Mouse (Mus musculus): Measurements from ENCODE around the gene Zdbf2.

Zdbf2 gene

GRCm38 (mm10) chr1:63272741-63273338 lies at the start of gene Zdbf2:
Gene Zdbf2 (plus strand): TSS chr1:63273265.
- DNase-seq = no peak

DNA sequence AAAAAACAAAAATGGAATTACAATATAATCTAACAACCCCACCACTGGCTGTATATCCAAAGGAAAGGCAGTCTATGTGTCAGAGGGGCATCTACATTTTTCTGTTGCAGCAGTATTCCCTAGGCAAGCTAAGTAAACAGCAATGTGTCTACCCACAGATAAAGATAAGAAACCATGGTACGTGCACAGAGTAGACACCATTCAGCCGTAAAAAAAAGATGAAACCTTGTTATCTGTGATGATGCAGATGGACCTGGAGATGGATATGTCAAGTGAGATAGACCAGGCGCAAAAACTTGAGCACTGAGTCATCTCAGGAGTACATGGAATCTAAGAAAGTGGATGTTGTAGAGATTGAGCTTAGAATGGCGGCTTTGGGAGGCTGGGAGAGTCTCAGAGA lies 48.1 kb upstream of the Zdbf2 start:
- no peak for DNase-seq

DNA sequence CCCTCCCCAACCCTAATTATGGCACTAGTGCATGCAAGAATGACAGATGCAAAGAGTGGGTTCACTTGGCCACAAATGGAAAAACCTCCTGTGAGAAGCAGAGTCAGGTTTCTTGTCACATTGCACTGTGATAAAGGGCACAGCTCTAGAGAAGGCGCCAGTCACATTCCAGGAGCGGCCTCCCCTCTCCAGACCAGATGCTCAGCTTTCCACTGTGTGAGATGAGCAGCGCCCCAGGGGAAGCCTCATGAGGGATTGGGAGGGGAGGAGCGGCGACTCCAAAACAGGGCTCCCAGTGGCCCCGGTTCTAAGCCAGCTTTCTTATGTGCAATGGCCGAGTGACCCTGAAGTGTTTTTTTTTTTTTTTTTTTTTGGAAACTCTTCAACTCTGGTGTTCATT lies 47.2 kb upstream of the Zdbf2 start:
- no peak for DNase-seq

GRCm38 (mm10) chr1:63227241-63227640 lies 45.8 kb upstream of the Zdbf2 start:
- DNase-seq = no peak

DNA sequence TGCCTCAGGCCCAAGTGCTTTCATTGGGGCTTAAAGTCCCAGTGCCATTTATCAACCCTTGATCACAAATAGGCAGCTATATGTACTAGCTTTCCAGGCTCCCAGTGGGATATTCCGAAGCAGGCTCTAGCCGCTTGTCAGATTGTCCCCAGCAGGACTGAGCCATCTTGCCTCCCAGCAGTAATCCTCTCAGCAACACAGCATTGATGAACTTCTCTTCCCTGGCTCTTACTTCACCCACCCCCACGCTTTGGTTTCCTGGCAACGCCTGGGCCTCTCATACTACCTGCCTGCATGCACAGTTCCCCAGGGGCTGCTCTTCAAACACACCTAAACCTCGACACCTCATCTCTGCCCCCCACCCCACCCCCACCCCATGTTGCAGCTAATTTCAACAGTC lies 35.7 kb upstream of the Zdbf2 start:
- DNase-seq = no peak

GRCm38 (mm10) chr1:63239305-63239704 lies 33.8 kb upstream of the Zdbf2 start:
- no peak for DNase-seq

DNA sequence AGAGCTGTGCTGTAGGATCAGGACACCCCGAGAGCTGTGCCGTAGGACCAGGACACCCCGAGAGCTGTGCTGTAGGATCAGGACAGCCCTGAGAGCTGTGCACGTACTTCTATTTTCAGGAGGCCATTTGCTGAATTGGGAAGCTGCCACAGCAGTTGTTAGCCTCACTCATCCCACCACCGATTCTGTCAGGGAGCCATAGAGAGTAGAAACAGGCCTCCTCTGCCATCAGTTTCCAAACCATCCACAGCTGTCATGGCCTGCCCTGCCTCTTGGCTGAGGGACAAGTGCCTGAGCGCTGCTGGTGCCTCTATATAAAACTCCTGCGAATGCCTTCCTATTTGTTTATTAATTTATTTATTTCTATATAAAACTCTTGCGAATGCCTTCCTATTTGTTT lies 33.3 kb upstream of the Zdbf2 start:
- DNase-seq = no peak

GRCm38 (mm10) chr1:63243854-63244253 lies 29.2 kb upstream of the Zdbf2 start:
- no peak for DNase-seq

GRCm38 (mm10) chr1:63246862-63247521 lies 26.1 kb upstream of the Zdbf2 start:
- DNase-seq = no peak

DNA sequence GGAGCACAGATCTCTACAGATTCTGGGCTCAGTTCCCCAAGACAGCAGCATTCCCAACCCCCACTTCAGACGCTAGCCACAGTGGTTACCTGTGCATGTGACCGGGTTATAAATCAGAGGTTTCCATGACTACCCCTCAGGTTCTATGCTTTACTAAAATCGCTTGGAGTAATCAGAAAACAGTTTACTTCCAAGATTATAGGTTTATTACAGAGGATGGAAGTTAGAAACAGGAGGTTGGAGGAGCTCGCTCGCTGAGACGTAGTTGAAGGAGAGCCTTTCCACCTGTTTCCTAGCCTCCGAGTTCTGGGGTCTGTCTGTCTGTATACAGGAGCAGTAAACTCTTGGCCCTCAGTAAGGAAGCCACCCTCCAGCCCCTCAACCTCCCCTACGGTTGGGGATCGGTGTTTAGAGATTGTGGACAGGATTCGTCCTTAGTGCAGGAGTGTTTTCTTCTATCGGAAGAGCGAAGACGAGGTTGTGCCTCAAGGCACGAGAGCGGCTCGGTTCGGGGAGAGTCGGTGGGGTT lies 25.2 kb upstream of the Zdbf2 start:
- no peak for DNase-seq

DNA sequence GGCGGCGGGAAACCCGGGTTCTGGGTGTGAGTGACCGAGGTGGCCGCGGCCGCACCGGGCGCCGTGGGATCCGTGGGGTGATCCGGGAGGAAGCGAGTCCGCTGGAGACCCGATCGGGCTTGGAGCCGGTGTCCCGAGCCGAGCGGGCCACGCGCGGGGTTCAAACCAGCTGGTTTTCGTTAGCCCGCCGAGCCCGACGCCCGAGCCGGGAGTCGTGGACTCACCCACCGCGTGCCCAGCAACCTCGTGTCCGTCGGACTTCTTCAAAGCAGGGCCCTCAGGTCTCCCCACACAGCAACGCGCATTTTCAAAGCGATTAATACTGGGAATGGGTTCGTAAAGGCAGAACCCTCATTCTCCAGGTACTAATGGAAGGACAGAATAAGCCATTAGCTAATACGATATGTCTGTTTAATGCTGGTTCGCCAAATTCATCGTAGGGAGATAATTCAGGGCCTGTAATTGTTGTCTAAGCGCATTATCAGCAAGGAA lies 24.7 kb upstream of the Zdbf2 start:
- no peak for DNase-seq

DNA sequence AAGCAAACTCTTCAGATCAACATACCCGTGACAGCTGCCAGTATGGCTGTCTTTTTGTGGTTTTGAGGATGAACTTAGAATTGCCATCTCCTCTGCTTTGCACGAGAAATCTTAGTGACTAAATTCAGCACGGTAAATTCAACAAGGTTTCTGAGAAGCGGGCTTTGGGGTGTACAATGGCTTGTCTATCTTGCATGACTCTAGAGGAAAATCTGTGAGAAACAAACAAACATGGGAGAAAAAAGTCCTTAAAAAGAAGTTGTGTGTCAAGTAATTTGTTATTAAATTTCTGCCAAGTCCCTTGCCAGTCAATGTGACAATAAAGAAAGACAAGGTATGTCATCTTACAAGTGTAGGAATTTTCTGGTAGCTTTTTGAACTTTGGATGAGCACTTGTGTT lies 23.8 kb upstream of the Zdbf2 start:
- DNase-seq = no peak

DNA sequence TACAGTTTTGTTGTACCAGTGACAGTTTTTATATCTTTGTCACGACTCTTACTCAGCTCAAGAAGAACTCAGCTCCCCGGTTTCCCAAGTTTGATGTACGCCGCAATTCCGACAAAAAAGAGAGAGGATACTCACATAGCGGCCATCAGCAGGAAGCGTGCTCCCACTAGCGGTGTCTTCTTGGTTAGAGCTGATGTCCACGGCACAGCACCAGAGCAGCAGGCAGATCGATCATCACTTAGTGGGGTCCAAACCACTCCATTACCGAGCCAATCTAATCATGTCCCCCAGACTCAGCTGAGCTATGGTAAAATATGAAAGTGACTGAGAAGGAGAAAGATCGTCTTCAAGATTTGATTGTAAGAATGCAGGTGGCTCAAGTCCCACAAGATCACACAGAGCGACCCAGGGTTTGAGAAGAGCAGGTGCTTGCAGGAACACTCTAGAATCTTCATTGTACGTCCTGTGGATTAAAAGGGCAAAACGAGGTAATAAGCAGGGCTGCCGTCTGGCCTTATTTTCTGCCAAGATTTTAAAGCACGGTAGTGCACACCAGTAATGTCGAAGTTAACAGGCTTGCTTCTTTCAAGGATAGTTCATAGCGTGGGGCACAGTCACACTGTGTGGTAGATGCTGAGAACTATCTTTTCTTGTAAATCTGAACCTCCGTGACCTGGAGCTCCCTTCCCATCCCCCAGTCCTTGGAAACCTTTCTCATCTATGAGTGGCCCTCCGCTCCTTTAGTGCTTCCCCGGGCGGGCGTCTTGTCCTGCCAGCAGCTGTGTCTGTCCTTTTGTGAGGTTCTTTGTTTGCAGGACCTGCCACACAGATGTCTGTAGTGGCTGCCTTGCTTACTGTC lies 20.5 kb upstream of the Zdbf2 start:
- no peak for DNase-seq

GRCm38 (mm10) chr1:63253291-63253690 lies 19.8 kb upstream of the Zdbf2 start:
- no peak for DNase-seq

DNA sequence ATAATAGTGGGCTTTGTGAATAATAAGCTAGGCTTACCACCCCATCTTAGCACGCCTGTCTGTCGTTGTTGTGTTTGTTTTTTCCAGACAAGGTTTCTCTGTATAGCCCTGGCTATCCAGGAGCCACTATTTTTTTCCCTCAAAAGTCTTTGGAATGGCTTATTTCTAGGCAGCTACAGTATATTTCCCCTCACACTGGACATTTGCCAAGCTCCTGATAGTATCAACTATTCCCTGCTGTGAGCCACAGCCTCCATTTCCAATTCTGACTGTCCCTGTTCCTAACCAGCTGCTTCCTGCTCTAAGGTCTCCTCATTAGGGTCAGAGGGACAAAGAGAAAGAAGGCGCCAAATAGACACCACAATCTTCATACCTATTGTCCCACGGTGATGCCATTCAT lies 18.0 kb upstream of the Zdbf2 start:
- no peak for DNase-seq

DNA sequence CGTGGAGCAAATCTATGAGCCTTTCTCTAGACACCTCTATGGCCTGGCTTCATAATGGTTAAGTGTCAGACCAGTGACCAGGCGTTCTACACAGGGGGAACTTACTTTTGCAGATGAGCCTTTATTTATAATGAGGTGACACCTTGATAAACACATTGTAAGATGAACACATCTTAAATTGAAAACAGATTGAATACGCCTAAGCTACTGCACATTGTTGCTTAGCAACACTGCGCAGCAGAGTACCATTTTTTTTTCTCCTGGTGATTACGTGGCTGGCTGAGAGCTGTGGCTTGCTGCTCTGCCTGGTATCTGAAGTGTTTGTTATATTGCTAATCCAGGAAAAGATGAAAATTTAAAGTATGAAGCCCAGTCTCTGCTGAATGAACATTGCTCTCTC lies 17.0 kb upstream of the Zdbf2 start:
- no peak for DNase-seq

GRCm38 (mm10) chr1:63258501-63258900 lies 14.6 kb upstream of the Zdbf2 start:
- DNase-seq = no peak

DNA sequence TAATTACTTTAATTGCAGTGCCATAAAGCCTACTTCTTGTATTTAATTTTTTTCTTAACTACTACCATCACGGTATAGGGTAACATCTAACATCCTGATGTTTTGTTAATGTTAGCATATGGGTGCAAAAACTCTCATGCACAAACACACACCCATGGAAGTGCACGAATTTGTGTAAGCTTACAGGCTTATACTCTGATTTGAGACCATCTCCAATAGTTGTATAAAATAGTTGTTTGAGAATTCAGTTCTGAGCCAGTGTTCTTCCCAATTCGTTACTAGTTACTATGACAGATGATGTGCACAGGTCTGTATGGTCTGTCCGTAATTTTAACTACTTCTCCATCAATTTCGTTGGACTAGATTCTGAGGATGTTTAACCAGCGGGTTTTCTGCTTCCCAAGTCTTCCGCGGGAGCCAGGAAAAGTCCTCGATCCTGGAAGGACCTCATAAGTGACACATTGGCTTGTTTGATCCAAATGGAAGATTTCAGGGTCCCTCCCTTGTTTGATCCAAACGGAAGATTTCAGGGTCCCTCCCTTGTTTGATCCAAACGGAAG lies 13.7 kb upstream of the Zdbf2 start:
- DNase-seq = no peak

DNA sequence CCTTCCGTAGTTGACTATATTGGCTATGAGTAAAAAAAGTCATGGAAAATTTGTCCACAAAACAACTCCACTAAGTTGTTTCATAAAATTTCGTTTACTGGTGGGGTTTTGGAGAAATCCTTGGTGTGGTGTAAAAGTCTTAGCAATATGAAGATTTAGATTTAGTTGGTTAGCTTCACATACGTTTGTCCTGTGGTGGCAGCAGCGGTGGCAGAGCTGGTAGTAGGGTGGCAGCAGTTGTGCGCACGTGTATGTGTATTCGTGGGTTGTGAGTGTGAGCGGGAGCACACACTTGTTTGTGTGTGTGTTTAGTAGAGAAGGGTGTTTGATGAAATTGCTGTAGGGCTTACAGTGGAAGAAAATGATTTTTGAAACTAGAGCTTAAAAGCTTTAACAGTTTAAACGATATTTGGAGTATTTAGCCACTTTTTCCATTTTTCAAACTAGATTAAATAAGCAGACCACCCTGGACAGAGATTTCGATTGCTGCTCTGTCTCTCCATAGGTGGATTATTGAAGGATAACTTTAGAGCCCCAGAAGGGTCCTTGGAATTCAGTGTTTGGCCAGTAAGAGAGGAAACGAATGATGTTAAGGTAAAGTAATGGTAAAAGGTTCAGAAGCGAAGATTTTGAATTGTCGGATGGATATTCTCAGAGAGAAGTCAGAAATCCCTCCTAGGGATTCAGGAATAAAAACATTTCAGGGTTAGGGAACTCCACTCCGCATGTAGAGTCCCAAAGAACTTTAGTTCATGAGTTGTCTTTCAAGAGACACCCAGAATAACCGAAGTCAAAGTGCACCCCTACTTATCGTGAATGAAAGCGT lies 12.9 kb upstream of the Zdbf2 start:
- DNase-seq = no peak

DNA sequence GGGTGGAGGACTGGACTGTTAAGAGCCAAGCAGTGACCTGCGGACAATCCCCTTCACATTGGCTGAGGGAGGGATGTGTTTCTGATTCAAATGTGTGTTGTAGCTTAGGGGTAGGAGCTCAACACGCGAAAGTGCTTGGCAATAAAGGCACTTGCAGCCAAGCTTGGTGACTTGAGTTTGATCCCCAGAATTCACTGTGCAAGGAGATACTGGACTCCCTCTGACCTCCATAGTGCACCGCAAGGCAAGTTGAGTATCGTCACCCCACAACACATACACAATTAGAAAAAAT lies 12.4 kb upstream of the Zdbf2 start:
- no peak for DNase-seq

- no peak for DNase-seq
Observed at GRCm38 (mm10) chr1:63261041-63261590, 11.9 kb upstream of the Zdbf2 start.

DNA sequence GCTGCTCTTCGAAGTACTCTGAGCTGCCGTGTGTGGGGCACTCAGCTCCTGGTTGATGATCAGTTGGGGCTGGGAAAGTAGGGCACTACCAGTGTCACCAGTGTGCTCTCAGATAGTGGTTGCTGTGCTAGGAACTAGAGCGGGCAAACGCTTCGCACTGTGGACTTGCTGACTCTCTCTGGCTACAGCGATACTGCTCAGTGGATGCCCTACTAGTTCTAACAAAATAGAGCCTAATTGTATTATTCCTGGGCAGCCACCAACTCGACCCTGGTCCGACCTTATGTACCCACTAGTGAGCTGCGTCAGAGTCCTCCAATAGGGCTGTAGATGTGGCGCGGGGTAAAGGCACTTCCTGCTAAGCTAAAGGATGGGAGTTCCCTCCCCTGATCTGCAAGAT lies 9.4 kb upstream of the Zdbf2 start:
- no peak for DNase-seq
